Mouse (Mus musculus) brain, embryonic 14.5 days (tissue): Measurements from ENCODE around the gene Afap1. TPM values are rescaled to one million over a fixed set of nuclear protein-coding genes. Genes with fewer than 3 reads are reported as not detected.
A peak's percentile ranks its signal among the peaks of the same experiment; 100 is the strongest.

Experiments used
- DNase-seq: peaks from one replicate; pipeline ENCODE4 v3.0.0-alpha.2; 2011; ENCODE audit warnings: low read depth
- CTCF ChIP-seq: fragments of 200-500 bp; IDR thresholded peaks from 2 replicates; pipeline ENCODE4 v1.5.1; 2012; ENCODE audit warnings: inconsistent platforms, mild to moderate bottlenecking, moderate library complexity, borderline replicate concordance; ENCODE audit not compliant: insufficient read depth, insufficient read length; ENCODE audit errors: extremely low read depth
- POLR2A ChIP-seq: fragments of 200-500 bp; IDR thresholded peaks from 2 replicates; pipeline ENCODE4 v1.6.1; 2012; ENCODE audit warnings: mild to moderate bottlenecking, inconsistent platforms, borderline replicate concordance; ENCODE audit not compliant: poor library complexity, insufficient read depth, insufficient read length, severe bottlenecking; ENCODE audit errors: extremely low read depth
- polyA plus RNA-seq: library from polyadenylated mRNA; depleted of rRNA; stranded (reverse); fragments of >200 nt; gene quantifications from 2 replicates; pipeline ENCODE4 v1.2.3, GENCODE M21; 2012

Gene Afap1
- polyA plus RNA-seq, 1 experiment, result 97.5 TPM

GRCm38 (mm10) chr5:35920557-35920956, 27.4 kb downstream of the Afap1 start:
- TF ChIP-seq CTCF, result no peak
- TF ChIP-seq POLR2A, result no peak
- no peak for DNase-seq

- no peak for DNase-seq
Measured at GRCm38 (mm10) chr5:35921141-35921540, 28.0 kb downstream of the Afap1 start.

DNA sequence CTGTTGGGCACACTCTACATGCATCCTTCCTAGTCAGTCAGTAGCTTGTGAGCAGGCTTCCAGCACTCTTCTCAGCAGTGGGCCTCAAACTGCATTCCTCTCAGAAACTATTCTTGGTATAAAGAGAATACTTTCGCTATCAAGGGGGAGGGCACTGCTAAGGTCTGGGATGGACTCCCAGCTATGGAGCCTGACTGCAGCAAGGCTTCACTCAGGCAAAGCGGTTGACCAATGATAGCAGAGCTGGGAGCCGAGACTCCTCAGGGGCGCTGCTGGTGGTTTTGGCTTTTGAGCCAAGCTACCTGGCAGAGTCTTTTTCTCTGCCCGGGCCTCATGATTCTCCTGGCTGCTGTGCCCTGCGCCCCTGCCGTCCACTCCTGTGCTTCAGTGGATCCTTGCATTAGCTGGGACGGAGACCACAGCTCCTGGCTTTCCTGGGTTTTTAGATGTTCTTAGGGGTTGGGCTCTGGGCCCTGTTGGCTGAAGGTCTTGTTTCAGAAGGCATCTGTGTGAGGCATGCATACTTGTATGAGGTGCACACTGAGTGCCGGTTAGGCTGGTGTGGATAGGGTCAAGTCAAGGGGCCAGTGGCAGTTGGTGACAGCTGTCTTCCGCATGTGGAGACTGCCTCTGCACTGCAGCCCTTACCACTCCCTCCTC, 28.6 kb downstream of the Afap1 start:
- DNase-seq, result peak; percentile 61
- no peak for TF ChIP-seq CTCF
- no peak for TF ChIP-seq POLR2A

More at GRCm38 (mm10) chr5:35921141-35921540, 28.0 kb downstream of the Afap1 start:
- no peak for TF ChIP-seq CTCF
- TF ChIP-seq POLR2A, result no peak

DNA sequence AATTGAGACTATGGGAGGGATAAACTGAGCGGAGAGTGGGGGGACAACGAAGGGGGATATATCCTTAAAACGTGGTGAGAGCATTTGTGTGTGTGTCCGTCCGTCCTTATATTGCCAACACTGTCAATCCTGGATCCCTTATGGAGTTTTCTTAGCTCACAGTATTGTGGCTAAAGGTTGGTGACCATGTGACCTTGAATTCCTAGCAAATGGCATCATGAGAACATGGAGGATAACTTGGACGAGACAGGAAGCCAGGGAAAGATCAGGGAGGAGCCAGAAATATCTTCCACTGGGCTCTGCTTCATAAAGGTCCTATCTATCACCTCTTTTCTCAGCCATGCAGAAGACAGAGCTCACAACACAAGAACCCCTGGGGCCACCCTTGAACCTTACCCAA, 30.3 kb downstream of the Afap1 start:
- DNase-seq, result no peak
- no peak for TF ChIP-seq CTCF
- no peak for TF ChIP-seq POLR2A

DNA sequence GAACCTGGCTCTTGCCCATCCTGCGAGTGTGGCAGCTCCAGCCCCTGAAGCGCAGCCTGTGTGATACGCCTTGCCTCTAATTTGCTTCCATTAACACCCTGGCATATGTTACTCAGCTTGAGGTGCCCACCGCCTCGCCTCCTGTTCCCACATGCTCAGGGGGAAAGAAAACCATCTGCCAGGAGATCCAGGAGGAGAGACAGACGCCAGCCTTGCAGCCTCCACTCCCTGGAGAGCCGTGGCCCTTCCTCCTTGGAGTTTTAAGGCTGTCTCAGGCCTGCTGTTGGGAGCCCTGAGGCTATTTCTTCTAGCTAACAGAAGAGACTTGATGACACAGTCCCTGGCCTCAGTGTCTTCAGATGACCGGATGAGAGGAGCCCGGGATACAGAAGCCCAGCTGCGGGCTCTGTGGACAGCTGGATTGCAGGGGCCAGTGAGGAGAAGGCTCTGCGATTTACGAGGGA, 32.1 kb downstream of the Afap1 start:
- DNase-seq, result peak; percentile 93
- TF ChIP-seq CTCF, result no peak
- TF ChIP-seq POLR2A, result no peak

DNA sequence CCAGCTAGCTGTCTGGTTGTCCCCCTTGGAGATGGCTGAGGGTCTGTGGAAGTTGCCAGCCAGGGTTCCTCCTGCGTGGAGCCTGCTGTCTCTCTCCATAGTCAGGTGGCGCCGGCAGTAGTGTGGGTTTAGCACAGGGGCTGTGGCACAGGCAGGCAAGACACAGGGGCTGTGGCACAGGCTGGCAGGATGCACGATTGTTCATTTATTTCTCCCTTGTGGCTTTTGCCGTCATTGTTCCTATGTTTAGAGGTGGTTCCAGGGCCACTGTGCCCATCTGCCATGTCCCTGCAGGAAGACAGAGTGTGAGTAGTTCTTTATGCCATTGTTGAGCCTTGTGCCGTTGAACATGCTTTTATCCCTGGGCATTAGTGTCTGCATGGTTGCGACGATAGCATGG, 33.4 kb downstream of the Afap1 start:
- TF ChIP-seq CTCF (no peak), POLR2A (no peak)
- peak; percentile 62 for DNase-seq

DNA sequence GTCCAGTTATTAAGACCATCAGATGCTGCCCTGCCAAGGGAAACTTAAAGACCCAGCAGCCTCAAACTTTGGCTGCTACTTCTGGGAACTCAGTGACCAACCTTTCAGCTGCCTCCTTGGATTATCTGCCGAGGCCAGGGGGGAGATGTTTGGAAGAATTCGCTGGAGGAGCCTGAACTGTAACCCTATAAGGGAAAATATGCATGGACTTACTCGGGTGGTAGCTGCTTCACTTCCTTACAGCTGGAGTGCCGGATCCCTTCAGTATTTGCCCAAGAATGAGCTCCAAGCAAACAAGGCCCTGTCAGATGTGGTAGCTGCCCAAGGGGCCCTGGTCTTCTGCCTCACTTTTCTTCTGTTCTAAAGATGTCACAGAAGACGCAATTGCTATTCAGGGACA, 38.2 kb downstream of the Afap1 start:
- no peak for DNase-seq
- TF ChIP-seq POLR2A (no peak), CTCF (no peak)

GRCm38 (mm10) chr5:35933059-35933458, 39.9 kb downstream of the Afap1 start:
- TF ChIP-seq POLR2A (no peak), CTCF (no peak)
- no peak for DNase-seq

DNA sequence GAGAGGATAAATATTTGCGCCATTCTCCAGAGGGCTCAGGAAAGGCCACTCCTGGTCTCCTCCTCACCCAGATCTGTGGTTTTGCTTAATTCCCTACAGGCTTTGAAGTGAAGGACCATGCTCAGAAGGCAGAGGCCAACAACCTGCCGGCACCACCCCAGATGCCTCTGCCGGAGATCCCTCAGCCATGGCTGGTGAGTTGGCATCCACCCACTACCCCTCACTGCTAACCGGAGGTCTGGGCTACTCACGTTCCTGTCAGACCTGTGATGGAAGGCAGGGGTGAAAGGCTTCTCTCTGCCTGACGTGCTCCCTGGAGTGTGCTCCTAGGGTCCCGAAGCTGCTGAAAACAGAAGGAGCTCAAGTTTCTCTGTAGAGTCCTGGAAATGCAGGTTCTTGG, 42.8 kb downstream of the Afap1 start:
- DNase-seq, result no peak
- no peak for TF ChIP-seq CTCF
- TF ChIP-seq POLR2A, result no peak

DNA sequence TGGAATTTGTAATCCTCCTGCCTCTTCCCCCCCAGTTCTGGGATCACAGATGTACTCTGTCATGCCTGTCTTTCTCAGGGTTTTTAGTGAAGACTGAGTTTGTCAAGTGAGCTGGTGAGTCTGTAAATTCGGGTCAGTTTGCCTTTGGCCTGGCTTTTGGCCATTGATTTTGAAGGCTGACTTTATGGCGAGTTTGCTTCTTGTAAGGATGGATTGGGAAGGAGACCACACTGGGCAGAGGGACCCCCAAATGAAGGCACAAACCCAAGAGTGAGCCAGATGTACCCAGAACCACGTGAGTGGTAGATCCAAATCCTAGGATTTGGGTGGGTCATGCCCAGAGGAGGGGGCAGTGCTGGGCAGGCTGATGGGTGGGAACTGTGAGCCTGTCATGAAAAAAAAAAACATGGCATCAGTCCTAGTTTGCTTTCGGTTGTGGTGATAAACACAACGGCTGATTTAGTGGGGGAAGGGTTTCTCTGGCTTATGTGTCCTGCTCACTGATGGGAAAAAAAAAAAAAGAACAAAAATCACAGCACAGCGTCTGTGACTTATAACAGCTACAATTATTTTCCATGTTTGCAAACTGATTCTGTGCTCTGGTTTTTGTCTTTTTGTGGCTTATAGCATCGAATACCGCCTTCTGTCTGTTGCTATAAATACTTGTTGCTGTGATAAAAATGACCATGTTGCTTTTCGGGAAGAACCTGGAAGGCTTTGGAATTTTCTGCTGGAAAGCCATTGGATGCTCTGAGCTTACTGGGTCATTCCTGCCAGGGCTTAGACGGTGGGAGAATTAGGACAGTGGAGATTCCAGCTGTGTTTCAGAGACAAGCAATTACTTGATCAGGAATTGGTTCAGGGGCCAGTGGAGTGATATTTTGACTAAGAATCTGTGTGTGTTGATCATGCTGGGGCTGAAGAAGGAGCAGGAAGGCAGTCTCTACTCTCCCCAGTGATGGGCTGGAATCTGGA, 45.4 kb downstream of the Afap1 start:
- peak; percentile 55 for DNase-seq
- no peak for TF ChIP-seq POLR2A
- TF ChIP-seq CTCF, result no peak

- no peak for DNase-seq
- no peak for TF ChIP-seq POLR2A
- TF ChIP-seq CTCF, result no peak
Measured at GRCm38 (mm10) chr5:35939958-35940357, 46.8 kb downstream of the Afap1 start.

- DNase-seq, result no peak
- no peak for TF ChIP-seq POLR2A
- TF ChIP-seq CTCF, result no peak
Measured at GRCm38 (mm10) chr5:35943541-35943940, 50.4 kb downstream of the Afap1 start.

DNA sequence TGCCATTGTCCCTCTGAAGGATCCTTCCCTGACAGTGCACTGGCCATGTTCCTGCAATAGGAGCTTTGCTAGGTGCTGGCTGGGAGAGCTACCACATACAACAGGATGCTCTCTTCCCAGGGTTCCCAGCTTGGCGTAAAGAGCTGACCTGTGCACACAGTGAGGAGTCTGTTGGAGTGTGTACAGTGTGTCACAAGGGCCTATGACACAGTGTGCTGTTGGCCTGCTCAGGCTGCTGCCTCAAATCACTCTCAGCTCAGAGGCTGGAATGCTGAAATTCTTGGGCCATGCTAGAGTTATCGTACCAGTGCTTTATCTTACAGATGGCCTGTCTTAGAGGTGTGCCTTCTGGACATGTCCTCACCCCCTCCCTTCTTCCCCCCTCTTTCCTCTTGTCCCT, 53.7 kb downstream of the Afap1 start:
- no peak for TF ChIP-seq CTCF
- TF ChIP-seq POLR2A, result no peak
- no peak for DNase-seq
